Mouse (Mus musculus): ENCODE data around the gene Mmrn2. TPM values are rescaled to one million over a fixed set of nuclear protein-coding genes. Genes with fewer than 3 reads are reported as not detected.

The Mmrn2 gene
- 18.7 and 21.0 TPM in 2 replicates for polyA plus RNA-seq (2012; rRNA removed)

DNA sequence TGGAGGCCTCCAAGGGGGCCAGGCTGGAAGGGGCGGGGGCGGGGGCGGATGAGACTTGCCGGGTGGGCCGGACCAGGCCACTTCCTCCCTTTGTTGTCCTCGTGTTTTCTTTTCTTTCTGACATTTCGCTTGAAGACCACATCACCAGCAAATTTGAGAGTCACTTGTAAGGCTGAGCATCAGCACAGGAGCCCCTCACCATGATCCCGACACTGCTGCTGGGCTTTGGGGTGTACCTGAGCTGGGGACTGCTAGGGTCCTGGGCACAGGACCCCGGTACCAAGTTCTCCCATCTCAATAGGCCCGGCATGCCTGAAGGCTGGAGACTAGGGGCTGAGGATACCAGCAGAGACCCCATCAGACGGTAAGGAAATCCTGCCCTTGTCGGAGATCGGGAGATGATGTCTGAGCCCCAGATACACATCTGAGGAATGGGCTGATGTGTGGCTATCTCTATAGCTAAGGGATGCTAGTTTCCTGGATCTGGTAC lies at the start of gene Mmrn2:
TSS of gene Mmrn2 (plus strand) at position 51 of the 490 bp plus-strand sequence.
- DNase-seq (ENCODE audit: low read depth): no peak

GRCm38 (mm10) chr14:34326606-34327005 lies 48.7 kb upstream of the Mmrn2 start:
- DNase-seq (ENCODE audit: low read depth): no peak

DNA sequence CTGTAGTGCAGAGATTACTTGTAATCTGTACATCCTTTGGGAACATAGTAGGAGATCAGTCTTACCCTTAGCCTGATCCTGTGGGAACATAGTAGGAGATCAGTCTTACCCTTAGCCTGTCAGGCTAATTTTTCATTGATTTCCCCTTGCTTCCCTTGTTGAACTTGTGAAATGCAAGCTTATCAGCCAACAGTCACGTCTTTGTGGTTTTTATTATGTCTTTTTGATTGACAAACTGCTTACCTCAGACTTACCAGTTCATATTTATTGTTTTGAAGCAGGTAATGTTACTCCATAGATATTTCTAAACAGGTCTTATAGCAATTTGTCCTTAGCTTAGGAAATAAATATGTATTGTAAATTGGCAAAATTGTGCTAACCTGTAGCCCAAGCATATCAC lies 47.6 kb upstream of the Mmrn2 start:
- DNase-seq (ENCODE audit: low read depth): no peak

GRCm38 (mm10) chr14:34330657-34331158 lies 44.6 kb upstream of the Mmrn2 start:
- no peak for DNase-seq (ENCODE audit: low read depth)

DNA sequence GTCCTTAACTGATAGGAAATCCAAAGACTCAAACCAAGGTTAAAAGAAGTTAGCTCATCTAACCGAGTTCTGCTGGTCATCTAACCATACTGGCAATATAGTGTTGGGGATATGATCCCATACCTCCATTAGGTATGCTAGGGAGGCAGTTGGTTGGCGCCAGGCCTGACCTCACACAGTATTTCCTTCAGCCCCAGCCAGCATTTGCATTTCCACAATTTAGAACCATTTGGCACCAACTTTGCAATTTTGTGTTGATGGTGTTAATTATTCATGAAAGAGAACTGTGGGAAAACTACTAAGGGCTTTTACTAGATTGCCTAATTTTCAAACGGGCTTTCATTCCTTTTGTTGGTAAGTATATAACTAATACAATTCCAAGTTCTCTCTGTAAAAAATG lies 43.4 kb upstream of the Mmrn2 start:
- DNase-seq (ENCODE audit: low read depth): no peak

GRCm38 (mm10) chr14:34332476-34332875 lies 42.8 kb upstream of the Mmrn2 start:
- DNase-seq (ENCODE audit: low read depth): no peak

DNA sequence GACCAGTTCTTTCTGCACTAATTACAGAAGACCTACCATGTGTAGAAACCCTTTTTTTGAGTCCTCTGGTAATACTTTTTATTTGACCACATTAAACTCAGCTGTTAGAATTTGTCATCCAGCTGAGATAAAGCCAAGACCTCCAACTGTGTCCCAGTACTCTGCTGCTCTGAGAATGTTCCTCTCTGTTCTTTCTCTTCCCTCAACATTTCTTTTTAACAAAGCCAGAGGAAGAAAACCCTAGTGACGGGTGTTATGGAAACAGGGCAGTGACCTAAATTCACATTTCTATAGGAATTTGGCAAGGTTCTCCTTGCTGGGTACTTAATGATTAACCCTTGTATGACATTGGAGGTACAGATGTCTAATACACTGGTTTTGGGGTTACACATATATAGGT lies 35.8 kb upstream of the Mmrn2 start:
- DNase-seq (ENCODE audit: low read depth): no peak

- DNase-seq (ENCODE audit: low read depth): no peak
These were observed 33.3 kb upstream of the Mmrn2 start for GRCm38 (mm10) chr14:34341993-34342392.

- no peak for DNase-seq (ENCODE audit: low read depth)
These were observed 32.2 kb upstream of the Mmrn2 start for GRCm38 (mm10) chr14:34343078-34343477.

- no peak for DNase-seq (ENCODE audit: low read depth)
These were observed 30.9 kb upstream of the Mmrn2 start for GRCm38 (mm10) chr14:34344361-34344760.

- no peak for DNase-seq (ENCODE audit: low read depth)
These were observed 29.3 kb upstream of the Mmrn2 start for GRCm38 (mm10) chr14:34345771-34346566.

DNA sequence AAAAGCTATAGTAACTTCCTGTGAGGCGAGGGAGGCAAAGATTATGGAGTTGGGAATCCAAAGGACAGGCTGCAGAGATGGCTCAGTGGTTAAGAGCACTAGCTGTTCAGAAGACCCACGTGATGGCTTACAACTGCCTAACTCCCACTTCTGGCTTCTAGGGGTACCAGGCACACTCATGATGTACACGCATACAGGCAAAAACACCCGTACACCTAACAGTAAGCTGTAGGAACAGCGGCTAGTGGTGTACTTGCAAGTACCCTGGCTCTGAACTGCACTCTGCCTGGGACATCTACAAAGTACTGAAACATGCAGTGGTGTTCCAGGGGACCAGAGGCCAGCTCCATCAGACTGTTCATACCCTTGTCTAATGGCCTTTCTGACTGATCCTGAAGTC lies 28.2 kb upstream of the Mmrn2 start:
- no peak for DNase-seq (ENCODE audit: low read depth)

GRCm38 (mm10) chr14:34348301-34348700 lies 27.0 kb upstream of the Mmrn2 start:
- DNase-seq (ENCODE audit: low read depth): no peak

GRCm38 (mm10) chr14:34349007-34349406 lies 26.3 kb upstream of the Mmrn2 start:
- no peak for DNase-seq (ENCODE audit: low read depth)

DNA sequence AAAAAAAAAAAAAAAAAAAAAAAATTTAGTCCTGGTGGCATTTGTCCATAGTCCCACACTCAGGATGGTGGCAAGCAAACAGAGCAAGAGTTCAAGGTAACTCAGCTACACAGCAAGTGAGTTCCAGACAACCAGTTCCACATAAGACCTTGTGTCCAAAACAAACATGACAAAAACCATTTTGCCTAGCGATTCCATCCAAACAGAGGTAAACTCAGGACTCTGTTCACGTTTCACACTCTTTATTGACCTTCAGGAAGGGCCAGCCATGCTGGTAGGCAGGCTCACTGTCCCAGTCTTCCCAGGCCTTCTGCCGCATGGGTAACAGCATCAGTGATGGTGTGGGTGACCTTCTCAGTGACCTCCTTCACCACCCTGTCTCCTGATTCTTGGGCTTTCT lies 23.6 kb upstream of the Mmrn2 start:
- no peak for DNase-seq (ENCODE audit: low read depth)

- DNase-seq (ENCODE audit: low read depth): no peak
These were observed 22.7 kb upstream of the Mmrn2 start for GRCm38 (mm10) chr14:34352523-34352922.

DNA sequence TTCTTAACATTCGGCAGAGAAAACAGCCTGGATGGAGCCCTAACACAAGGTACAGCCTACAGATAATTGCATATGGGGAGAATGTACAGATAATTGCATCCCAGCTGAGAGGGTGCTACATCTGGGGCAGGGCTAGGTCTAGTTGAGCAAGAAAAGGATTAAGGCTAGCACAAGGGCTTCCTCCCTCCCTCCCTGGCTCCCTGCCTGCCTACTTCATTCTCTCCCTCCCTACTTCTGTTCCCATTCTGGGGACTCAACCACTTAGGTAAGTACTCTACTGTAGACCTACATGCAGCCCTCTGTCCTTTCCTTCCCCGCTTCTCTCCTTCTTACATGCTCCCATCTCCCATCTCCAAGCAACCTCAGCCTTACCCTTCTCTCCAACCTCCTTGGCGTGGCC lies 21.9 kb upstream of the Mmrn2 start:
- DNase-seq (ENCODE audit: low read depth): no peak

DNA sequence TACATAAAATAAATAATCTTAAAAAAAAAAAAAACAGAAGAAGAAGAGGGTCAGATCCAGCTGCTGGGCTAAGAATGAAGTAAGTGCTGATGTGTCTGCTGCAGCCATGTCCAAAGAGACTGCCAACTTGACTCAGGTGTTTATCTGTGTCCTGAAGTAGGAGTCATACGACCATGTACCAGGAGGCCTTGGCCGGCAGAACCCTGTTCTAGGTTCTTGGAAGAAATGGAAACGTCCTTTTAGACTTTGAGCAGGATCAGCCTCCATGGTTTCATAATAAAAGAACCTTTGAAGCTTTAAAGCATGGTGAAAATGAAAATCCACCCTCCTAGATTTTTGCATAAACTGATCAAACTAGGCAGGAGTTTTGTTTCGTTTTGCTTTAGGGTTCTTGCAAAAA lies 20.8 kb upstream of the Mmrn2 start:
- no peak for DNase-seq (ENCODE audit: low read depth)

DNA sequence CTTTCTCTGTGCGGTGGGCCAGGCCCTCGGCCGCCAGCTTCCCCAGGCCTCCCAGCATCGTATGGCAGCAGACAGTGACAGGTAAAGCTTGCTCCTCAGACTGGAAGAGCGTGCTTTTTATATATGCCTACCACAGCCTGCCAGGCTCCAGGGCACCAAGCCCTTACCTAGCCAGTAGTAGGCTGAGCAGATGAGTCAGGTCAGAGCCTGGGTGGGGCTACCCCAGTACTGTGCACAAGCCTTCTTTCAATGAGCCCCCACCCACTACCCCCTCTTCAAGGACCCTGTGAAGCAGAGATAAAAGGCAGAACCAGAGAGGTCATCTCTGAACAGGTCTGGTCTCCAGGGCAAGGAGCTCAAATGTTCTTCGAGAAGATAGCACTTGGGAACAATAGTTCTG lies 20.0 kb upstream of the Mmrn2 start, which contains the start of gene Fam25c:
TSS of gene Fam25c (minus strand) at position 133 of the 400 bp plus-strand sequence.
- DNase-seq (ENCODE audit: low read depth): no peak

DNA sequence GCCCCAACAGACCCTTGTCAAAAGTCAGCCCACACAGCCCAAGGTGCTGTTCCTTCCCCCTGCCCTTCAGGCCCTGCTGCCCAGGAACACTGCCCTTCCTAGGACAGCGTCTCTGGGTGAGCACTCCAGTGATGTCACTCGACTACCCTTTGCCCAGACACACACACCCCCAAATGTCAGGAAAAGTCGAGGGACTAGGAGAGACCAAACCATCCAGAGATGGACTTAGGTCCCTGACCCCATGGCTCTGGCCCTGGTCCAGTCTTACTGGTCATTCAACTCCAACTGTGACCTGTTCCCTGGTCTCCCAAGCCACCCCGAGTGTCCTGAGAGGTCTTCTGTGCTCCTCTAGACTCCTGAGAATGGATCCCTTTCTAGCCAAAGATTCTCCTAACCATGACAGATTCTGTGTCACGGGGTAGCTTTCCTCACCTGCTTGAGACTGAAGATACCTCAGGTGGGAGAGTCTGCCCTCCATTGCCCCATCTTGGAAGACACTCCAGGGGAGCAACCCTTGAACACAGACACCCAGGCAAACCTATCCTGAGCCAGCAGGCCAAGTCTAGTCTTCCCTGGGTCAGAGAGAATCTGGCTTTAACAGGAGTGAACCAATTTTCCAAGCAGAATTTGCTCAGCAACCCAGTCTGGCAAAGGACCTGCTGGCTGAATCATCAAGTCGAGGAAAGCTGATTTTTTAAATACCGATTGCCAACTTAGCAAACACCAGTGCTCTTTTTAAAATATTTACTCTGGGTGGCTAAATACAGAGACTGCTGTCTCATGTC lies 17.4 kb upstream of the Mmrn2 start:
- no peak for DNase-seq (ENCODE audit: low read depth)

GRCm38 (mm10) chr14:34359676-34360244 lies 15.5 kb upstream of the Mmrn2 start:
- DNase-seq (ENCODE audit: low read depth): no peak

GRCm38 (mm10) chr14:34360251-34360650 lies 15.0 kb upstream of the Mmrn2 start:
- no peak for DNase-seq (ENCODE audit: low read depth)
